Mouse (Mus musculus) erythroid progenitor cell, adult 5-6 weeks (primary cell): Measurements from ENCODE around the gene Rasgef1b. TPM values are rescaled to one million over a fixed set of nuclear protein-coding genes. Genes with fewer than 3 reads are reported as not detected.
A peak's percentile ranks its signal among the peaks of the same experiment; 100 is the strongest.

Experiments used
- ATAC-seq: replicated peaks from 2 replicates; pipeline ENCODE4 v1.8.0; 2016; ENCODE audit warnings: moderate number of reproducible peaks, mild to moderate bottlenecking, moderate TSS enrichment, inconsistent platforms; ENCODE audit not compliant: poor library complexity, low FRiP score, severe bottlenecking
- total RNA-seq, 2 experiments: library from RNA; stranded (forward) in 1 of 2; stranded (reverse) in 1 of 2; fragments of 150-400 nt in 1 of 2; fragments of 186-747, 209-891 nt in 1 of 2; gene quantifications; 2 replicates each; pipeline versions ENCODE4 v1.2.3 to v1.2.4; 2015 to 2017; ENCODE audit warnings: low replicate concordance in 2 of 2

Gene Rasgef1b
- total RNA-seq, 2 experiments from 2014 or later, result 0.42 TPM; not detected in 1

DNA sequence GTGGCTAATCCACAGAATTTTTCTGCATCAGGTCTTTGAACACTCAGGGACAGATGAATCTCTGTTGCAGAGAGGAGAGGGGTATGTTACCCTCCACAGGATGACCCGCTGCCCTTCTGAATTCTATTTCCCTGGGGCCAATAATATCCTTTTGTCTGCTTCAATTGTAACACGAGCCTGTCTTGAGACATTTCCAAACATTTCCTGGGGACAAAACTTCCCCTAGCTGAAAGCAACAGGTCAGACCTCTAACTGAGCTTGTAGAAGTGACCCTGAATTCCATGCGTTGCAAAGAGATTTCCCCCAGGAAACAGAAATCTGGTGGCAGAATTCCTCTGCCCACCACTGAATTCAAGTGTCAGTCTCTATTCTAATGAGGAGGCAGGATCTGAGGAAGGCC lies 169.1 kb downstream of the Rasgef1b start:
- no peak for ATAC-seq

DNA sequence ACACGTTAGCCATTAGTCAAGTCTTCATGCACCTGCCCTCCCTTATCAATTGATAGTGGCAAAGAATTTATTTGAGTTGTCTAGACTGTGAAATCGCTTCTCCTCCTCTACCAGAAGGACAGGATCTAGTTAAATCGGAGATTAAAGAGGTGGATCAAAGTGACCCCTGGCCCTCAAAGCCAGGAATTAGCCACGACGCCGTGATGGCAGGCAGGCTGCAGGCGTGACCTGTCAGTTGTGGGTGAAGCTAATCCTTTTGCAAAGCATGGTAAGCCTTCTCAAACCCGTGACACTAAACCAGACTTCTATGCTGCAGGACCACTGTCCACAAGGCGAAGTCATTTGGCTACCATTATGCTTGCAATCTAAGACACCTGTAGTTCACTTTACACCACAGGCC lies 170.6 kb downstream of the Rasgef1b start:
- ATAC-seq, result no peak

DNA sequence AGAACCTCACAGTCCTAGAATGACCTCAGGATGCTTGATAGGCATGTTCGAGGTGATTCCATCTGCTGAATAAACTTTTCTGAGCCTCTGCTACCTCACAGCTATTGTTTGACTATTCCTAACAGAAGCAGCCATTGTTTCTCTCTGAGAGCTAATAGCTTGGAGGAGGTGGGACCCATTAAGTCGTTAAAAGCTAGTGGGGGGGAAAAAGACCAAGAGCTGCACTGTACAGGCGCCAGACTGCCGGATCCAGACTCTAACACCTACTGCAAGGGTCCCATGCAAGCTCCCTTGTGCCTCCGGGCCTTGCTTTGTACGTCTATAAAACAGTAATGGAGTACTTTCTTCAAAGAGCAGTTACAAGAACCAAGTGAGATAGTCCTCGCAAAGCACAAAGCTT lies 176.2 kb downstream of the Rasgef1b start:
- ATAC-seq, result no peak

DNA sequence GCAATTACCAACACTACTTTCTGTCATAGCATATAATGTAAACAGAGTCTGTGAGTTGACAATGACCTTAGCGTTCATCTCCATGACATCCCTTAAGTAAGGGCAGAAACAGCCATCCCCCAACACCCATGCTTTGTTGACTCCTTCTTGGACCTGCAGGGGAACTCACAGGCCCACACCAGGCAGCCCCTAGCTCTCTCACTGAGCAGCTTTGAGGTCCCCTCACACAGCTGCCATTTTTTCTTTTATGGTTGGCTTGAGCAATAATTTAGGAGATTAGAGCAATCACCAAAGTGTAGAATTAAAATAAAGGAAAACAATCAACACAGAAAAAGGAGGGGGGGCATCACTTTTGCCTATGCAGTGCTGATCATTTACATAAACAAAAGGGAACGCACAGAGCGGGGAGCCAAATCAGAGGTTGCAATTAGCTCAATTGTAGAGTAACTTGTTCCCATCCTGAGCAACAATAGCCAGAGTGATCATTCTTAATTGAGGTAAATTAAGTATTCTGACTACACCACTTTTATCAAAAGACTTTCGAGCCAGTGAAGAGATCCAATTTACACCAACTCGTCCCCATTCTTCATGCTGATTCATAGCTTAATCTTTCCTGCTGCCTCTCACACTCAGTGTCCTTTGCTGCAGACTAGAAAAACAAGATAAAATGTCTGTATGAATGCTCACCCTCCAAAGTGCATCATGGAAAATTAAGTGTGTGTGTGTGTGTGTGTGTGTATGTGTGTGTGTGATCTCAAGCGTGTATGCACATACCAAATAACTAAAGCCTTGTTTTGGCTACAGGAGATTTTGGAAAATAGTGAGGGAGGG lies 184.0 kb downstream of the Rasgef1b start:
- no peak for ATAC-seq

DNA sequence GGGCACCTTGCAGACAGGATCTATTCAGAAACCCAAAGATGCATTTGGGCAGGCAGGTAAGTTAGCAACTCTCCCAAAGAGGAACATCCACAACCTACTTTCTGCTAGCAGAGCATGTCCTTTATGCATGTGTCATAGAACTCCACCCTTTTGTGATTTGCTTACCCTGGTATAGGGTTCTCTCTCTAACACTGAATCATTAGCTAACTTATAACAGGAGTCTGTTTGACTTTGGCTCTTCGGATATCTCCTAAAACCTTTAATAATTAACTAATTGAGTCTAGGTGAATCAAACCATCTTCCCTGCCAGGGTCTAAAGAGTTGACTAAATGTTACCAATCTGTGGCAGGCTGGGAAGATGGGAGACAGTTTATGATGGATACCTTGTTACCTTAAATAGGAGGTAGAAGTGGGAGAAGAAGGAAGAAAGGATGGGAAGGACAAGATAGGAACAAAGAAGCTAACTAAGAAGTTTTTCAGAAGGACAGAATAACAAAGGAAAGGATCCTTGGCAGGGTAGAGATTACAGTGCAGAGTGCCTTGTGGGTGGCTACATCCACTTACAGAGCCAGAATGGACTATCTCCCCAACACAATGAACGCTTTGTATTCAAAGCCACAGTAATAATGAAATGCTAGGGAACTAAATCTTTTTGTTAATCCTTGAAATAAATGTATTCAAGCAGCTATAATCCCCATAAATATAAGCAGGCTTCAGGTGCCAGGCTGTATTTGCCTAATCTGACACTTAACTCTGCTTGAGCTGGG lies 186.7 kb downstream of the Rasgef1b start:
- no peak for ATAC-seq

DNA sequence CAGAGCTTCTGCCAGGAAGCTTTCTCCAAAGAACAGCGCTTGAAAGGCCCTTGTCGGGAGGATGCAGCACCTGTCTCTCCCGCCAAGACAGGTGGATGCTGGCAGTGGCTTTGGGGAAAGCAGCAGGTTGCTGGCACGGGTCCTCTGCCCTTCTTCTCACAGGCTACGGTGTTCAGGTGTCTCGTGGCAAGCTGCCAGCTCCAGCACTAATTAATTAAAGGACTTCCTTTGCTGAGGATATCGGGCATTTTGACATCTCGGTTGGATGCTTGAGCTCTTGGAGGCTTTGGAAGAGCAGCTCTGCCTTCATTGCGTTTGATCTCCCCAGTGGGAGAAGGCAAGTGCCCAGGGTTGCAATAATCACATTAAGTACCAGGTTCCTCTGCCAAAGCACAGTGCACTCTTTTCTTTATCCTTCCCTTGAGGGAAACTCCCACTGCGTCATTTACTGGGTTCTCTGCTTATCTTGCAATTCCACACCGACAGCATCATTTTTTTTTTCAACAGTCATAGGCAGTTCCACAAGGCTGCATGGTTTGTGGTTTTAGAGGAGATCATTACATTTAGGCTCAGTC lies 187.5 kb downstream of the Rasgef1b start:
- peak; percentile 71 for ATAC-seq

DNA sequence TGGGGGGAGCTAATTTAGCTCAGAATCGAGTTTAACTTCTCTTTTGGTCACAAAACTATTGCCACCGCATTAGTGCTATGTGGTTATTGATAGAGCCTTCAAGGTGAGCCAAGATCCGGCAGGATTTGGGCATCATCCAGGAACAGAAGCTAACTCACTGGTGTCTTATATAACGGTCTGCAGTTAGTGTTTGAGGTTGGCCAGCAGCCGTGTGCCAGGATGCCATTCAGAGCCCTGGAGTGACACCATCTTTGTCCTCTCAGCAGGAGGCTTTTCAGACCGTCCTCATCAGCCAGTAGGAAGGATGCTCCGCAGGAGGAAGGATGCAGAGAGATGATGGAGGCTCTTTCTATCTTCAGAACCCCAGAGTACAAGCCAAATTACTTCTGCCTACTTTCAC lies 195.4 kb downstream of the Rasgef1b start:
- no peak for ATAC-seq

DNA sequence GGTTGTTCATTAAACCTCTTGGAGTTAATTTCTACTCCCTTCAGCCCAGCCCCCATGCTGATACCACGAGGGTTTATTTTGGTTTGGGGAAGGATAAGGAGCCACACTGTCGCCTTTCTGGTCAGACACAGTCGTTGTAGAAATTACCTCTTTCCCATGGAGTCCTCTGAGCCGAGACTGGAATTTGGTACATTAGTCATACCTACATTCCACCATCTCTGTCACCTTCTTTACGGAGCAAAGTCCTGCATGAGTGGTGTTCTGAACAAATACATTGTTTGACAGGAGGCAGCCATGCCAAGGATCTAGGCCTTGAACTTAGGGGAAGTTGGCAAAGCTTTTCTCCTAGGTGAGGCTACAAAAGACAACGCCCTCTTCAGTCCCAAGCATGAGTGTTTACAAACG lies 202.1 kb downstream of the Rasgef1b start:
- no peak for ATAC-seq

DNA sequence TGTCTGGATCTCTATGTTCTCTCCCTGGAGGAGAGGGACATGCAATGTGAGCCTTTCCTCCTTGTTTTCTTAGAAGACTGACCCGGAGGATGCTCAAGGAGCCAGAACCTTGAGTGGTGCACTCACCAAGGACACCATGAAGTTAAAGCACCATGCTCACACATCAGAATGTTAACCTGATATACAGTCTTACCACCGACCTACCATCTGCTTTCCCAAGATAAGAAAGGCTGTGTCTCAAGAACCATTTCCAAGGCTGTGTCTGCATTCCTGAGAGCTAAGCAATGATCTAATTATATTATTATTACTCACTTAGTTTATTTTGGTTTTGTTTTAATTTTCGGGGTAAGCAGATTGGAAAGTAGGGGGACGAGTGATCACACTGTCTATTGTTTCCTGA lies 203.2 kb downstream of the Rasgef1b start:
- ATAC-seq, result peak; percentile 89

DNA sequence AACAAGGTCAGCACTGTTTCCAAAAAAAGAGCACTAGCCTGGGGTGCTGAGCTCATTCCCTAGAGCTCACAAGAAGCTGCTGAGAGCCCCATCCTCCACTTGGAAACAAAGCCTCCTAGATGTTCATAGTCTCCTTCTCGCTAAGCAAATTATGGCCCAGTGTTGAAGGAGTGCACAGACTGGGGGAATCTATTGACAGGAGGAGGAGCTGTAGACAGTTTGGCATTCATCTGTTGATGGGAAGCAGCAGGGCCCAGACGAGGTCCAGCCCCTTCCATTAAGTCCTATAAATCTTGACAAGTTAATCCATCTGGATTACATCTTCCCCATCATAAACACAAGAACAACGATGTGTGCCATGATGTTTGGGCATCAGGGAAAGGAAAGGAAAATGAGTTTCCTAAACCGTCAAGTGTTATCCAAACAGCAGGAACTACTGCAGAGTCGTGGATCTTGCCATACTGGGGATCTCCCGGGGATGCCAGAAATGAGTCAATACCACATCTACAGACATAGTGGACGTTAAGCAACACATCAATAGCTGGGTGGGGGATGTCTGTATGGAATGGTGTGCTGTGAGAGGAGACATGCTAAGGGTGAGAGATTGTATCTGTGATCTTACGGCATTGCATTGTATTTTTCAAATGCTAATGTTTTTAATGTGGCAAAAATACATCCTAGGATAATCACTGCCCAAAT lies 206.1 kb downstream of the Rasgef1b start:
- ATAC-seq, result no peak

DNA sequence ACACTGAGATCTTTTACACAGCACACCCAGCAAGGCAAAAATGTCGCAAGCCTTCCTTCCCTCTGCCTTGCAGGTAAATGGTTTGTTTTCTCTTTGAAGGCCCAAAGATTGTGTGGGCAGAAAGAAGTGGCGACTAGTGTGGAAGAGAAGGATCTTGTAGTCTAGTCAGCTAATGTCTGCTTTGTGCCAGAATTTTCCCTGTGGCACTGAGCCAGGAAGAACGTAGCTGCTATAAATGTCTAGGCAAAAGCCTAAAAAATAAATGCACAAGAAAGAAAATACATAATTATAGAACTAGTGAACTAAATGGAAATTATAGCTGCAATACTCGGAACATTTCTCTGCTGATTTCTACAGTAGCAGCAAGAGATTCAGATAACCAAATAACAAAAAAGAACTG lies 207.5 kb downstream of the Rasgef1b start:
- no peak for ATAC-seq

DNA sequence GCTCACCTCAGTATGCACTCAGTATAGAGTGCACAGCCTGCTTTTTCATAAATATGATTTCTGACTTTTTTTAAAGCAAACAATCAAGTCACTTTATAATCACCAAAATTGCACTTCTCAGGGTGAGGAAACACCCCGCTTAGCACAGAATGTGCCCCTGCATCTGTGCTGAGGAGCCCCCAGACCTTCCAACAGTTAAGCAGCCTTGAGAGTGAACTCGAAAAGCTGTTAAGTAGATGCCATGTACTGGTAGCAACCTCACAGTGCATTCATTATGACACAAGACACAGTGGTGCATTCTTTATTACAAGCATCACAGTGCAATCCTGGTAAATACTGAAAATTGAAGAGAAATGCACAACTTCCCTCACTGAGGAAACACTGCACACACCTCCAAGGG lies 209.3 kb downstream of the Rasgef1b start:
- no peak for ATAC-seq

DNA sequence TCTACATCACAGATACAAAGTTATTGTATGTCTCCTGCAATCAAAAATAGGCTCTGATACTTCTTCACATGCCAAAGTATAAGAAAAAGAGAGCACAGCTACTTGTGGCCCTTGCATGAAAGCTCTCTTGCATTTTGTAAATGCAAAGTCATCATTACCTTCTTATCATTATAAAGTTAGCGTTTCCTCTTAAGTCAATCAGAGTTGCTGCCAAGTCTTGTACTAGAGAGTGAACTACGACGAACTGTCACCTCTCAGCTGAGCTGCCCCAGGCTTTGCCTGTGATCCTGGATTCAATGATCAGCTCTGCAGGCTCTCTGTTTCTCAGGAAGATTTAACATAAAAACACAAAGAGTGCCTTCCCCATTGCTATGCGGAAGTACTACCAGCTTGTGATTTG lies 209.8 kb downstream of the Rasgef1b start:
- no peak for ATAC-seq

DNA sequence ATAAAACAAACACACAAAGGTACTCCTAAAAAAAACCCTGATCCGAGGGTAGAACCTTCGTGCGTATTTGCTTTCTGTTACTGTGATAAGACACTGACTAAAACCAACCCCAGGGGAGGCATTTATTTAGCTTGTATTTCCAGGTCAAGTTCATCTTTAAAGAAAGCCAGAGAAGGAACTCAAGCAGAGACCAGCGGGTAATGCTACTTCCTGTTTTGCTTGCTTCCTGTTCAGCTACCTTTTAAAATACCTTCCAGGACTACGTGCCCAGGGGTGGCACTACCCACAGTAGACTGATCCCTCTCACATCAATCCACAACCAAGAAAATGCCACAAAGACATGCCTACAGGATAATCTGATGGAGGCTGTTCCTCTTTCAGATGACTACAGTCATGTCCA lies 212.7 kb downstream of the Rasgef1b start:
- ATAC-seq, result no peak

DNA sequence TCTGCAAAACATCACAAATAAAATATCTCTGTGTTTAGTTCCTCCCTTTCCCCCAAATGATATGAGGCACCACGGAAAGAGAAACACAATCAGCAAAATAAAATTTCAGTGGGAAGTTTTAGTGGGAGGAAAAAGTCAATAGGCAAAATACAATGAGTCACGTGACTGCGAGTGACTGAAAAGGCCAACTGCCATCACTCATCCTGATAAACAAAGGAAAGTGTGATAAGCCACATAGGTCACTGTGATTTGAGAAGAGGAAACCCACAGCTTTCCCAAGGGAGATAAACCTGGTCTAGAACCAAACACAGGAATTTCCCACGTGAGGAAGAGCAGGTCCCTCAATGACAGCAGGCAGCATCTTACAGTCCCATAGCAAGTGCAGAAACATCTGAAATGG lies 213.1 kb downstream of the Rasgef1b start:
- ATAC-seq, result no peak

DNA sequence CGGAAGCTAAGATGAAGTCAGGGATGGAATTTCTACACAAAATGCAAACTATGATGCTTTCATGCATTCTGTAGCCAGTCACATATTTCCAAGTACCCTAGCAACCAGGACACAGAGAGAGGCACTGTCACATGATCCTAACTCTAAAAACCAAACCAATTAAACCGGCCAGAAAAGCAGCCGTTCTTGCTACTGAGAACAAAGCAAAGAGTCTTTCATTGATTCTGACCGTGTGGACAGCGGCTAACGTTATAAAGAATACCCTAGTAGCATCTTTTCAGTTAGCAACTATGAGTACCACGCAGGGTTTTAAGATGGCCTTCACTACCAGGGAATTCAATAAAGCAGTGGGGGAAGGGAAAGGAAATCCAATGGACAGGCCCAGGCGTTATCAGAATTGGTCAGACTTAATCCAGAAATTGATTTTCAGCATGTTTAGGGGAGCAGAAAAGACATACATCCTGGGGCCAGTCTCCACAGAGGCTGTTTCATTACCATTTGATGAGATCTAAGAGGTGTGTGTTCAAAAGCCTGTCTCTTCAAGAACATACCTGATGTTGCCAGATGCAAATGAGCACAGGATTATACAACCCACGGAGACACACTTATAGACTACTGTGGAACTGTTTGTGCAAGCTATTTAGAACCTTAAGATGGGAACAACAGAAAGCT lies 215.5 kb downstream of the Rasgef1b start:
- no peak for ATAC-seq

DNA sequence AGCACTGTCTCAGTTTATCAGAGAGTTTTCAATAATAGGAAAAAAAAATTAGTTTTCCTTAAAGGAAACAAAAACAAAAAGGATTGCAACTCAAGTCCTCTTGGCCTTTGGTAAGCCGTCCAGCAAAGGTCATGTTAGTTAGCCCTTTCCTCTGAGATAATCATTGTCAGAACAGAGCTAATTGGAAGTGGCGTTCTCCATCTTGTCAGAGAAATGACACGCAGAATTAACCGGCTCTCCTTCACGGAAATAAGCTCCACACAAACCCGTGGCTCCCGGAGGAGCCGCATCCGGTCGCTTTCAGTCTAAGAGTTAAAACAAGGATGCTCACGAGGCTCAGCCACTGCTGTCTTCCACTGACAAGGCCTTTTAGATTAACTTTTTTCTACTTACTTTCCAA lies 217.8 kb downstream of the Rasgef1b start:
- no peak for ATAC-seq

DNA sequence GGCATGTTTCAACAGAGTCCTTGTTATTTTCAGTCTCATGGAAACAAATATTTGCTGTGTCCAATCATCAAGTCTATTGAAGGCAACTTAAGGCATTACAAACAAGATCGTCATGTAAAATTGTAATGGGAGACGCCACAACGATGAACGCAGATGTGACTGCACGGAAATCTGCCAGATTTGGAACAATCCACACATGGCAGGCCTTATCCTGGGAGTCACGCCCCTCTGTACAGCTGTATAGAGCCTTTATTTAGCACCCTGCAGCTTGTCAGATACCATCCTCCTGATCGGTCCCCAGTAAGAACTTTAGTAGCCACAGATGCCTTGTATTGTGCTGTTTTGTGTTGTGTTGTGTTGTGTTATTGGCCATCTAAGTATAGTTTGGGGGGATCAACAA lies 222.8 kb downstream of the Rasgef1b start:
- no peak for ATAC-seq

DNA sequence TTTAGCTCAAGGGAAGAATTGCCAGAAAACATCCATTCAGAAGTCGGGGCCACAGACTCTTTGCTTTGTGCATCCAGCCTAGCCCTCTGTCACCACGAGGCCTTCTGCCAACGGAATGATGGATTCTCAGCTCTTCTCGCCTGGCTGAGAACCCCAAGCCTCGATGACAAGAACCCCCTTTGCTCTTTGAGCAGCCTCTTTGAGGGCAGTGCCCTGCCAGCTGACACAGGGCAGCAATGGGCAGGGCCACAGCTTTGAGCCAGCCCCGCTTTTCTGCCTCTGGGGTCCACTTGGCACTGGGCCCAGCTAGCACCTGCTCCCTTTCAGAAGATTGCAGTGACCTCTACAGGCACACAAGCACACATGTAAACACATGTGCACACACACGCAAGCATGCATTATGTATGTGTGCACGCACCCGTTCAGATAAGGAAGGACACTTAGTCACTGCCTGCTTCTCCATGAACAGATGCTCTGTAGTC lies 224.5 kb downstream of the Rasgef1b start:
- no peak for ATAC-seq

DNA sequence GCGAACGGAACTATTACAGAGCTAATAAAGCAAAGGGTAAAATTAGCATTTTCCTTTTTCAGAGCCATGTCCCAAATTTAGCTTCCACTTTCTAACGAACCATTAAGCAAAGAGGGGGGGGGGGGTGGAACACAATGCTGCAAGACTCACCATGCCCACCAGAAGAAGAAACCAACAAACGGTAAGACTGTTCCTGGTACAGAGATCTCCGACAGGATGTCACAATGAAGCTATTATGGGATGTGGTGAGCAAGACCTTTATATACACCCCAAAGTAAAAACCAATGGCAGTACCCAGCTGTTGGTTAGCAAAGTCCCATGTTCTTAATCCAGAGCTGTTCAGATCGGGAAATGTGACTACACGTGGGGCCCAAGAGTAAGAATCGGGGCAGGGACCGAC lies 226.2 kb downstream of the Rasgef1b start:
- no peak for ATAC-seq
